Mouse (Mus musculus): ENCODE results near the gene Hoxd13.

GRCm38 (mm10) chr2:74683471-74683951 is 15.4 kb downstream of the Hoxd13 start:
- TF ChIP-seq EP300 (IDR thresholded peaks at IDR 0.05; ENCODE audit: low read depth), result no peak
- no peak for TF ChIP-seq CTCF (IDR thresholded peaks at IDR 0.05; ENCODE audit: low read depth)

Measured in liver, postnatal 0 days (tissue).